Mouse (Mus musculus) heart, postnatal 14 days (tissue): Measurements from ENCODE around the gene Umodl1. TPM values are rescaled to one million over a fixed set of nuclear protein-coding genes. Genes with fewer than 3 reads are reported as not detected.
A peak's percentile ranks its signal among the peaks of the same experiment; 100 is the strongest.

Source experiments
- DNase-seq, 2 experiments: peaks; one replicate each; pipeline ENCODE4 v3.0.0; 2021 to 2022
- intact Hi-C: fragments of 180-260 bp; cut with DNase I; formaldehyde crosslinking; loops from one replicate; pipeline ENCODE4 v1.15.1; 2025
- total RNA-seq, 2 experiments: library from RNA; stranded (reverse); gene quantifications; 2 replicates each; pipeline ENCODE4 v1.2.3; 2021

Gene Umodl1
- total RNA-seq, 2 experiments from 2014 or later, result not detected

DNA sequence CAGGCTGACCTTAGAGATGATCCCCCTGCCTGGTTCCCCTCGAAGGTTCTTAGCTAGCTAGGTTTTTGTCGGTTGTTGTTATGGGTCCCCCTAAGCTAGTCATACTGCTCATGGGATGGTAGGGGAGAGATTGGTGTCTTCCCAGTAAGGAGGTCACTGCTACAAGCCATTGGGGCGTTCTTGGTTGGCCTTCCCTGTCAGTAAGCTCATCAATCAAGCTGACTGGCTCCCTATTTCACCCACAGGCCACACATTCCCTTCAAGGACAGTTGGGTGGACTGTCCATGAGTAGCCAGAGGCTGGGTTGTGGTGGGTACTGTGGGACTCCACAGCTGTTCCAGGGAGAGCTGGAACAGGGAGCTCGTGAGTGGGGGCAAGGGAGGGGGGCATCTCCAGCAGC lies 29.1 kb downstream of the Umodl1 start:
- DNase-seq, result no peak
- intact Hi-C loops, result no loop called here

DNA sequence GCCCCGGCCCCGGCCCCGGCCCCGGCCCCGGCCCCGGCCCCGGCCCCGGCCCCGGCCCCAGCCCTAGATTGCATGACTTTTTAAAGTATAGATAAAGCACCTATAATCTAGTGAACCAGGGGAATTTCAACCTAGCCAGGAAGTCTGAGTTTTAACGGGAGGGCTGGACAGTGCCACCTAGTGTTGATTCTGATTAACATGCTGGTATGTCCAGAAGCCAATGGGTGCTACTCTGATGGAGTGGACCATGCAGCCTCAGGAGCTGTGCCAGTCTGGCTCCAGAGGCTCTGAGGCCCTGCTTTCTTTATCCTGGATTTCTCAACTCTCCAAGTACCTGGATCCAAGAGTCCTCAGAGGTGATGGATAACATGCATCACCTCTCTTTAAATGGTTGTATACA lies 35.8 kb downstream of the Umodl1 start:
- DNase-seq, result peak; percentile 8 to 36
- intact Hi-C loops, result loop anchor here (2.0 to 5.0 kb wide), 2 partner anchors 173 to 243 kb away; no protein-coding TSS in a partner anchor

DNA sequence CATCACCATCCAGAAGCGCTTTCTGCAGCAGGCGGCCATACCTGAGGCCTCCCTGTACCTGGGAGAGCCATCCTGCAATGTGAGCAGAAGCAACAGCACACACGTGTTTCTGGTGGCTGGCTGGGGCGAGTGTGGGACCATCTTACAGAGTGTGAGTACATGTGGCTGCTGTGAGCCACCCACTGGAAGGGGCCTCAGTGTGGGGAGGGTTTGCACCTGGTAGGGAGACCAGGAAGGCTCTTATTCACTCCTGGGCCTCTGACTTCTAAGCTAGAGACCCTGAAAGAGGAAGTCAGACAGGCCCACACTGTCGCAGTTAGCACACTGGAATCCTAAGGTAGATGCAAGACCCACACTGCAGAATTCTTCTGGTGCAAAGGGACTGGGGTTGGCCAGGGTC lies 41.9 kb downstream of the Umodl1 start:
- no peak for DNase-seq
- intact Hi-C loops, result no loop called here

DNA sequence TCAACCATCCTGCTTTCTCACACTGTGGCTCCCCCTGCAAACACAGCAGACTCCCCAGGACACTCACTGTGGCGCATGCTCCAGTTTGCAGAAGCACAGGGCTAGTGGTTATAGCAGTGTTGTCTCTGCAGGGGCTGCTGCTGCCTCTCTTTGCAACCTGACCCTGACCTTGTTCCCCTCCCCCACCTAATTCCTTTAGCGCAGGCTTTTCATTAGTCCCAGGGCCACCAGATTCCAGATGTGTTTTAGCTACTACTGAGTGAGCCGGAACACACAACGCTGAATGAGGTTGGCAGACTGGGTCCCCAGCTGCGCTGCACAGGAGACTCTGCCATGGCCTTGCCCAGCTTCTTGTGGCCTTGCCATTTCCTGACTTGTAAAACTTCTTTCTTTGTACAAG lies 46.5 kb downstream of the Umodl1 start:
- no peak for DNase-seq
- intact Hi-C loops, result no loop called here

DNA sequence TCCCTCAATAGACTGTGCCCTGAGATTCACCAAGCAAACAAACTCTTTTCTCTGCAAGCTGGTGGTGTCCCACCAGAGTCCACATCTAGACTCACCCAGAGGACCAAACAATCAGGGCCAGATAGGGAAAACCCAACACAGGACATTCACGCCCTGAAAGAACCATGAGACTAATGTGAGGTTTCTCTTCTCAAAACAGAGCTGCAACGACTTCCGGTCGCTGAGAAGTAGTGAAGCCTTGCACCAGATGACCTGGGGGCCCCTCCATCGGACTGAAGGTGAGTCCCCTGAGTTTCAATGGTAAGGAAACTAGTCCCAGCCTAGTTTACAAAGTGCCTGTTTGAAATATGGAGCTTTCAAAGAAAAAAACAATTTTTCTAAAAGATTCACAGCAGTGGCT lies 48.2 kb downstream of the Umodl1 start:
- no peak for DNase-seq
- intact Hi-C loops, result no loop called here

DNA sequence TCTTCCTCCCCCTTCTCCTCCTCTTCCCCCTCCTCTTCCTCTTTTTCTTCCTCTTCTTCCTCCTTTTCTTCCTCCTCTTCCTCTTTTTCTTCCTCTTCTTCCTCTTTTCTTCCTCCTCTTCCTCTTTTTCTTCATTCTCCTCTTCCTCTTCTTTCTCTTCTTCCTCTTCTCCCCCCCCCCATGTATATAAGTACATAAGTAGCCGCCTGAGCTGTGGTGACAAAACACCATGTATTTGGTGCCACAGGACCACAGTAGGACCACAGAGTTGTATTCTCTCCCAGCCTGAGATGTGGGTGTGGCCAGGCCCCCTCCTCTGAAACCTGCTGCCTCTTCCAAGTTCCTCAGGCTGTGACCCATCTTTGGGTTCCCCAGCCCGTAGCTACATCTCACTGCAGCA lies 50.8 kb downstream of the Umodl1 start:
- intact Hi-C loops, result no loop called here
- DNase-seq, result no peak

DNA sequence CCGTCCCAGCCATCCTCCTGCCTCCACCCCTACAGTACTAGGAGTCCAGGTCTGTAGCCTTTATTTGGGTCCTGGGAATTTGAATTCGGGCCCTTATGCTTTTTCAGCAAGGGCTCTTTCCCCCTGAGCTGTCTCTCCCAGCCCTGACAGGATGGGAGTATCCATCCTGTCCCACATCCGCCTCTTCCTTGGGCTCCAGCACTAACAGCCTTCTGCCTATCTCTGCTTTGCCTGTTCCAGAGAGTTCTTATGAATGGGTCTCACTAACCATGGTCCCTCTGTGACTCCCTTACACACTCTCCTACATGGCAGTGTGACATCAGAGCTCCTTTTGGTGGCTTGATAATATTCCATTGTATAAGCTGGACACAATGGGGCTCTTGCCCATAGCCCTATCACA lies 52.9 kb downstream of the Umodl1 start:
- intact Hi-C loops, result no loop called here
- DNase-seq, result no peak

DNA sequence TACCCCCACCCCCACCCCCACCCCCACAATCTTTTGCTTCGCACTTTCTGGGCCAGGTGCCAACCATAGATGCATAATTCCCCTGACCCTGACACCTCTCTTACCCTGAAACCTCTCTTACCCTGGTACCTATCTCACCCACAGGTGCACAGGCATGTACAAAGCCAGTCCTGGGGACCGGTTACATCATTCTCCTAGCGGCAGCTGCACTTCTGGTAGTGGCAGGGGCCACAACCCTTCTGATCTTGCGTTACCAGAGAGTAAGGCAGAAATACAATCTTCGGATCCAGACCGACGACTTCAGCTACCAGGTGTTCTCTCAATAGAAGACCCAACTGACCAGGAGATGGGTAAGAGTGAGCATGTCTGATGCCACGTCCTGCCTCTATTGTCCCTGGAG lies 54.0 kb downstream of the Umodl1 start:
- intact Hi-C loops, result no loop called here
- no peak for DNase-seq

DNA sequence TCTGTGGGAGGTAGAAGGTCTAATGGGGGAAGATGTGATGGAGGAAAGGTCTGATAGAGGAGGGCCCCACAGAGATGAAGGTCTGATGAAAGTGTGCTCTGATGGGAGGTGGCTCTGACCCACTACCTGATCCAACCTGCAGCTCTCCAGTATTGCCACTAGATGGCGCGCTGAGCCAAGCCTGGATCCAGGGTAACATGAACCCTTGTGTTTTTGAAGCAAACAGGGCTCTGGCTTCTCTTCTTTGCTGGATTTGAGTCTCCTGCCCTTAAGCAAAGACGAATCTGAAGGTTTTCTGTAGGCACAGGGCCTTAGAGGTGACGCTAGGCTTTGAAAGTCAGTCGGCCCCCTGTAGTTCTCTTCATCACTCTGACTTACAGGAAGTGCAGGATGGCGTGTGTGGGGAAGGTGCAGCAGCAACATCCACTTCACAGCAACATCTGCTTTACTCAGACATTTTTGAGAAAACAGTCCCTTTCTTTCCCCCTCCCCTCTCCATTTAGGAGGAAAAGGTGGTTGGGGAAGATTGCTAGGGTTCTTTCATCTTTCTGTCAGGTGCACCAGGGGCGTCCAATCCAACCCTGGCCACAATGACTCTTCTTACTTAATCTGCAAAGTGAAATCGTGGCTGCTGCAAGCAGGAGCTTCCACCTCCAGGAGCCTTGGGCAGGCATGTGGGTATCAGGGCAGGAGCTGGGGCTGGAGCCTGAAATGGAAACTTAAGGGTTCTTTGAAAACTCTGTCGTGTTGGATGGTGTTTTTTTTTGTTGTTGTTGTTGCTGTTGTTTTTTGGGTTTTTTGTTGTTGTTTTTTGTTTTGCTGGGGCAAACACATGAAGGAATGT lies 57.3 kb downstream of the Umodl1 start:
- peak; percentile 64 to 77 for DNase-seq
- intact Hi-C loops, result loop anchor here (1.0 to 5.0 kb wide), 3 partner anchors 108 to 231 kb away; no protein-coding TSS in a partner anchor

DNA sequence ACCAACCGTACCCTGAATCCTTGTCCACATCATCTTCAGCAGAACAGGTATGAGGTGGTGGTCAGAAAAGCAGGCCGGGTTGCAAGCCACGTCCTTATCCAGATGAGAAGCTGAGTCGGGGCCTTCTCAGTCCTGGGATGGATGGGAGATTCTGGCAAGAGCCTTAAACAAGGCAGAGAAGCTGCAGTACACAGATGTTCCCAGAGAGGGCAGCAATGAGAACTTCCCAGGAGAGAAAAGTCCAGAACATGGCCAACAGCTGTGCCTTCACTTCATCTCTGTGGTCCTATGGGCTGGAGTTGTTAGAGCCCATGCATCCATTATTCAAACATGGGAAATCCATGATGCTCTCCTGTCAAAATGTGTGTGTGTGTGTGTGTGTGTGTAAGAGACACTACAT lies 63.8 kb downstream of the Umodl1 start:
- peak; percentile 57 to 75 for DNase-seq

DNA sequence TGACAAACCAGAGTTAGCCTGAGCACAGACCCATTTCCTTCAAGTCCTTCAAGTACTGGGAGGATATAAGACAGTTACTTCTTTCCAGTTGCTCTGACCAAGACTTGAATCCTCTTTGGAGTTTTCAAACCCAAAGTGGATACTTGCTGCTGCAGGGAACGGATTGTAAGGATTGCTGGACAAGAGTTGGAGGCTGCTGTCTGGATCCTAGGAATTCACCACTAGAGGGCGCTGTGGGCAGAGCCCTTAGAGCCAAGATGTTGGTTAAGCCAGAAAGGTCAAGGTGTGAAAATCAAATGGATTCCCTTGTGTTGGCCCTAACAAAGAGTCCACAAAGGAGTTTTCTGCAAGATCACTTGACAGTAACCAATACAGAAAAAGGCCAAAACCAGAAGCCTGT lies 65.1 kb downstream of the Umodl1 start:
- peak; percentile 71 to 80 for DNase-seq
- intact Hi-C loops, result loop anchor here (2.0 to 5.0 kb wide), 3 partner anchors 38 to 99 kb away; partner anchors contain the start of gene Abcg1

More for the DNA sequence above, 63.8 kb downstream of the Umodl1 start:
- intact Hi-C loops, result loop anchor here (2.0 to 5.0 kb wide), 3 partner anchors 39 to 101 kb away; partner anchors contain the start of gene Abcg1

DNA sequence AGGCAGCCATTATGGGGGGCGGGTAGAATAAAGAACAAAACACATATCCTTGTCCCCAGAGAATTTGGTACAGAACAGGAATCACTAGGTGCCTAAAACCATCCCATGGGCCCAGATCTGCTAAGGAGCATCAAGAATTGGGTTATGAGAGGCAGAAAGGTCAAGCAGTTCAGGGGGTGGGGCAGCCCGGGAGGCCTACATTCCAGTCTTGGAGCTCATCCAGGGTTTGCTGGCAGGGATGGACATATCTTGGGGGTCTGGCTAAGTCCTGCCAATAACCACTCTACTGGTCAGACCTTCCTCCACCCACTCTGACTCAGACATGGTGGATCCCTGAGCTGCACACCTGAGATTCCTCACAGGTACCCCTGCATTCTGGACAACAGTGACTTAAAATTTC lies 65.6 kb downstream of the Umodl1 start:
- intact Hi-C loops, result no loop called here
- no peak for DNase-seq

DNA sequence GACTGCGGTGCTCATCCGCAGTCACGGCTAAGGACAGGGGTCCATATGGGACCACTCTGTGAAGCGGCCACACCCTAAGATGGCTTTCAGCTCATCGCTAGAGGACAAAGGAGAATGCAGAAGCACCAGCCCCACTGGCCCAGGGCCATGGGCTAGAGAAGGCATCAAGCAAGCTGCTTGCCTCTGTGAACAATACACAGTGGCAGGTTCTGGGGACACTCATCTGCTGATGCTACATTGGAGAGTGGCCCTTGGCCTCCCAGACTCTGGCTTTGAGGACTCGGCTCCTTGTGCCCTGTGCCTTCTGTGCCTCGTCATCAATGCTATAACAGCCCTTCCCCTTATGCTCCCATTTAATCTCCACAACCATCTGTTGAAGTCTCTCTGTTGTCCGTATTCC lies 66.8 kb downstream of the Umodl1 start:
- intact Hi-C loops, result no loop called here
- DNase-seq, result no peak

DNA sequence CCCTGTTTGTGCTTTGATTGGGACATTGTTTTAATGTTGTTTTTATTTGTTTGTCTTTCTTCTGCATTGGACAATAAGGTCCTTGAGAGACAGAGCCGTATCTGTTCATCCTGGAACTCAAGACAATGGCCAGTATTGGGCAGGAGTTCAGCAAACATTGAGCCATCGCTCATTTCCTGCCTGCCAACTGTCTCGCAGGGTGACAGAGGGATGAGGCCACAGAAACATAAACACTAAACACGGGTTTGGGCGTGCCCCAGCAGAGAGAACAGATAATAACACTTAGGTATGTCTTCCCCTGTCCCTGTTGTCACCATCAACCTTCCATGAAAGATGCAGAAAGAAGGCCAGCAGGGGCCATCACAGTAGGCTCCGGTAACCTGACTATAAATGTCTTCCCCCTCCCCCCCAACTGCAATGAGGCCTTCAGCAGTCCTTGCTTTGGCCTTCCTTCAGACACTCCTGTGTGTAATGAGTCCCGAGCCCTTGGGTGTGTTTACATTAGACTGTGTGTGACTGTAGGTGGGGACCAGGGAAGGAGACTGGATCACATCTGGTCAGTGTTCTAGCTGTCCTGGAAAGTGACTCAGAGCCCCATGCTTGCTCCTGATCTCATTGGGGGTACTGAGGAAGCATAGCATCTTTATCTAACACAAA lies 69.8 kb downstream of the Umodl1 start:
- DNase-seq, result no peak
- intact Hi-C loops, result no loop called here

DNA sequence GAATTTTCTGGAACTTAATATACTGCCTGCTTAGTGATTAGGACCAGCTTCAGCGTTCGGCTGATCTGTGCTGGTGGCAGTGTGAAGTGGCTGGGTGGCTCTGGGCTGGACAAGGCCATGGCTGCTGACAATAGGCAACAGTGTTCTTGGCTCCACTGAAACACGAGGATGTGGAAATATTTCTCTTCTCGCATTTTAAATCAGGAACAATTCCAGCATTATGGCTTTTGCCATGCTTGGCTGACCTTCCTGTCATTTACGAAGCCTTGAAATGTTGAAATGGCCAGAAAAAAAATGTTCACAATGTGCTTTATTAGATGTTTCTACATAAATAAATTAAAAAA lies 70.3 kb downstream of the Umodl1 start:
- intact Hi-C loops, result no loop called here
- DNase-seq, result no peak

DNA sequence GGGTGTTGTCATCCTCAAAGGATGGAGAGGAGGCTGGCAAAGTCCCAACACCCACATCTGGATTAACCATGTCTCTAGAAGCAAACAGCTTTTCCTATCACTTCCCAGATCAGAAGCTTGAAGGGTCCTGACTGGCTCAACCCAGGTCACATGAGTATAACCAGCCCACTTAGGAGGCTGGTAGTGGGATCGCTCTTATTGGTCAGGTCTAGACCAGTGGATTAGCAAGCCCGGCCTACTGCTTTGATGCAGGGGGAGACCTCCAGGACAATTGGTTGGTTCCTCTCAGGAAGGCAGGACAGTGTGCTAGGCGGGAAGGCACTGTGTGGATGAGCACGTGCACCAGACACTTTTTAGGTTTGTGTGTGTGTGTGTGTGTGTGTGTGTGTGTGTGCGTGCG lies 72.5 kb downstream of the Umodl1 start:
- intact Hi-C loops, result no loop called here
- no peak for DNase-seq

DNA sequence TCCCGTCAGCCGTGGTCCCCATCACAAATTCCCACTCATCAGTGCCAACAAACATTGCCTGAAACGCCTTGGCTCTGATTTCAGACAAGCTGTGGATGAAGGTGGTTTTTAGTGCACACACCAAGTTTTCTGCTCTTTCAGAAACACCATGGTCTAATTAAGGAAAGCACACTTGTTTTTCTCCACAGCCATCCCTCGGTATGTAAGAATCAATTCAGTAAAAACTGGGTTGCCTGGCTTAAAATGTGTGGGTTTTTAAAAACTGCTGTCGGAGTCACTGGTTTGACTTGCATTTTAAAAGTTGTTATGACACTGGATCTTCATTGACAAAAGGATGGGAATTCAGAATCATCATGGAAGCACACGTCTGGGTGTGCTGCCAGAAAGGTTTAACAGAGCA lies 73.3 kb downstream of the Umodl1 start:
- no peak for DNase-seq
- intact Hi-C loops, result no loop called here

DNA sequence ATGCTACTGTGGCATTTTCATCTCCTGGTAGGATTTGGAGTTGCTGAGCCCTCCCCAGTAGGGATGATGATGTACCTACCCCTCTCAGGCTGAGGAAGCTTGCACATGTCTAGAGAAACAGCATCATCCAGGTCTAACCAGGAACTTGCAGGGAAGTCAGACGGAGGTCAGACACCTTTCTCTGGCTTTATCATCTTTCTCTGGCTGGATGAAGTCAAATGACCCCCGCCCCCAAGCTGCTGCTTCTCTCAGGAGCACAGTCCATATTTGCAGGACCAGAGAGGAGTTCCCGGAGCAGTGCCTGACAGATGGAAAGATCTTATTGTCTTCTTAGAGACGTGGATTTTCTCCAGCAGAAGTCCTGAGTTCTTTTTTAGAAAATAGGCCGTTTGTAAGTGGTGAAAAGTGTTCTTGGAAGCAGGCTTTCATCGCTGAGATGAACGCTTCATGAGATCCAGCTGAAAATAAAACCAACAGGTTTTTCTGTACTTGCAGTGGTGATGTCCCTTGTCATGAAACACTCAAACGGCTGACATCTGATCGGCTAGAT lies 74.5 kb downstream of the Umodl1 start:
- no peak for DNase-seq

DNA sequence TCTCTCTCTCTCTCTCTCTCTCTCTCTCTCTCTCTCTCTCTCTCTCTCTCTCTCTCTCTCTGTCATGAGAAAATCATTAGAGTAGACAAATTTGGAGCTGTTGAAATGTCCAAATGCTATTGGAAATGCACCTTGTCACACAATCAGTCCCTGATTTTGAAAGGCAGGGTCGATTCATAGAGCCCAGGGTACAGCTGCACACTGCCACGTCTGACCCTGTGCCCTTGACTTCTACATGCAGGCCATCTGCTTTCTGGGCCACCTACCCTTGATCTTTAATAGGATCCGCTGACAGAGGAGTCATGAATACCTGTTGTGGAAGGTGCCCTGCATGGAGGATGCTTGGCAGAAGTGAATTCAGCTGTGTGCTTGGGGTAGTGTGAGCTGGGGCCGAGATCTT lies 75.0 kb downstream of the Umodl1 start:
- intact Hi-C loops, result no loop called here
- no peak for DNase-seq

More for the DNA sequence above, 74.5 kb downstream of the Umodl1 start:
- intact Hi-C loops, result no loop called here

DNA sequence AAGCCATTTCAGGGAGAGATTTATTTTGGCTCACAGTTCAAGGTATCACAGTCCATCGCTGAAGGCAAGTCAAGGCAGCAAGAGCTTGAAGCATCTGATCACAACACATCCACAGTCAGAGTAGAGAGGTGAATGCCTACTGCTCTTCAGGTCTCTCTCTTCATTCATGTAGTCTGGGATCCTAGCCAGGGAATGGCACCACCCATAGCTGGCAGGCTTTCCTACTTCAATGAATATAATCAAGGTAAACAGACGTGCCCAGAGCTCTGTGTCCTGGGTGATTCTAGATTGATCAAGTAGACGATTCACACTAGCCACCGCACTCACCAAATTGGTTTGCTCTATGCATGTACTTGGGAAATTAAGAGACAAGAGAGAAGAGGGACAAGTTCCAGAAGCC lies 77.9 kb downstream of the Umodl1 start:
- no peak for DNase-seq
- intact Hi-C loops, result no loop called here

DNA sequence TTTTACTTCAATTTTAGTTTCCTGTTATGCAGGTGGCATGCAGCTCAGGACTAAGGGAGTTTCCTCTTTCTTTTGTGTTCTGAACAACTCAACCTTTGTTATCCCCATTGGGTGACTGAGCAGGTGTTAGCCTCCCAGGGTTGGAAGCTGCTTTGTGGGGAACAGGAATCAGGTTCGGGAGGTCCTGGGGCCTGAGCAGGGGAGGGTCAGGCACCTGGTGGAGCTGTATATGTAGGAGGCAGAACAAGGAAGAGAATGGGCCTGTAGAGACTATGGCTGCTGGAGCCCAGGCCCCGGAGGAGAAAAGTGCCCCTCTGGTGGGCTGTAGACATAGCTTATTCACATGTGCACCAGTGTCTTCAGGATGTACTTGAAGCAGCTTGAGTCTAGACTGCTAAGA lies 78.8 kb downstream of the Umodl1 start:
- DNase-seq, result no peak
- intact Hi-C loops, result no loop called here

DNA sequence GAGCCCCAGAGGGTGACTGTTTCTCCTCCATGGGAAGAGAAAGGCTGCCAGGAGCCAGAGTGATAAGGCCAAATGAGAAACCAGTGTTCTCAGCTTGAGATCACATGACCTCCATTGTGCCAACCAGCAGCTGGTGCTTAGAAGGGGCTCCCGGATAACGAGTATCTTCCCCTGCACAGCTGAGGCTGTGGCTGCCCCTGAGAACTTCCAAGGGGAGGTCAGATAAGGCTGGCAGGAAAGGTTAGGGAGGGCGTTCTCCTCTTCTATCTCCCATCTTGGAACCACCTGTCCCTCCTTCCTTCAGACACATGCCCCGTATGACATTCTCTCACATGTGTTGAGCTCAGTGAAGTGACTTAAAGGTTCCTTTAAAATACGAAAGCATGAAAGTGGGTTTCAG lies 79.7 kb downstream of the Umodl1 start:
- DNase-seq, result peak in 1 of 2 experiments; percentile 32
- intact Hi-C loops, result no loop called here
